Comparison of ENCODE assay signal across 18 mouse cellular contexts in the genomic region with DNA sequence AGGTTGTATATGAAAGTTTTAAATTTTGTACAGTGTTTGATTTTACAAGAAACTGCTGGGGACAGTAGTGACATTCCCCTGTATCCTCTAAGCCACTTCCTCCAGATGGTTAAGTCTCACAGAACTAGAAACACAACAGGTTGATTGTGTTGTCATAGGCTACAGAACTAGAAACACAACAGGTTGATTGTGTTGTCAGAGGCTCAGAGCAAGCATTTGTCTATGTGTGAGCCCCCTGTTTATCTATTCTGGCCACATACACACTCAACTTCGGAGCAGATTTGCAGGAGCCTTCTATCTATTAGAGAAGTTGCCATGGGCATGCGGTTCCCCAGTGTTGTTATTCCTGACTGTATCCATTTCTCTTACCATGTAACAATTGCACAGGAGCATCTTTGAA.
DNase-seq lines count a peak whose midpoint lies in the region; ATAC-seq and TF ChIP-seq lines count a peak whose summit lies in the region.
"Had no signal": no experiment of that assay in that cellular context is flagged by ENCODE, and none has a peak within 500 bp of the region (broad histone marks: within the 10 kb centered on the region; RNA-seq: fewer than 3 reads in every experiment).

No protein-coding gene starts in this region.

- no peak overlapping the region for H3K4me3 ChIP-seq in hindbrain, embryonic 13.5 days
- no peak overlapping the region for H3K4me3 ChIP-seq in hindbrain, embryonic 10.5 days
- no peak overlapping the region for H3K4me3 ChIP-seq in layer of hippocampus, adult 2 months
- H3K4me3 ChIP-seq in neural tube, embryonic 15.5 days (replicated peaks): no peak overlapping the region
- H3K4me3 ChIP-seq: embryonic facial prominence, embryonic 10.5 days; heart, embryonic 12.5 days; intestine, embryonic 15.5 days had no signal

- DNase-seq in hindbrain, embryonic 10.5 days (ENCODE audit: low spot score): no peak
- DNase-seq in layer of hippocampus, adult 2 months (ENCODE audit: low spot score in 2 of 2): no peak
- no peak for DNase-seq in layer of hippocampus, postnatal 25 days (ENCODE audit: extremely low spot score in 1 of 2, low spot score in 1 of 2)
- DNase-seq in neural tube, embryonic 10.5 days (ENCODE audit: extremely low spot score, low spot score): no peak
- DNase-seq in heart, adult 11 months: no peak
- DNase-seq: adrenal gland, postnatal 14 days; cerebellum, adult 2 months; cerebellum, postnatal 10 days; gastrocnemius, postnatal 14 days had no signal

- no peak for TF ChIP-seq CTCF in layer of hippocampus, adult 2 months (conservative IDR thresholded peaks at IDR 0.05)

- H3K27me3 ChIP-seq in hindbrain, embryonic 13.5 days: no peaks in the 10 kb centered on the region
- no peaks in the 10 kb centered on the region for H3K27me3 ChIP-seq in hindbrain, embryonic 10.5 days (ENCODE audit: insufficient read depth, poor library complexity, severe bottlenecking)
- no peaks in the 10 kb centered on the region for H3K27me3 ChIP-seq in neural tube, embryonic 15.5 days (replicated peaks)
- H3K27me3 ChIP-seq: CH12.LX; heart, embryonic 12.5 days; intestine, embryonic 15.5 days; Patski had no signal

- no peak overlapping the region for H3K9ac ChIP-seq in hindbrain, embryonic 13.5 days
- H3K9ac ChIP-seq in neural tube, embryonic 15.5 days (replicated peaks): no peak overlapping the region
- H3K9ac ChIP-seq: heart, embryonic 12.5 days; intestine, embryonic 15.5 days had no signal

- WGBS in hindbrain, embryonic 13.5 days: 47% methylated on average over 2 of the region's 2 CpGs
- 76% methylated on average over 2 of the region's 2 CpGs for WGBS in hindbrain, embryonic 10.5 days
- WGBS in neural tube, embryonic 15.5 days: 70% methylated on average over 2 of the region's 2 CpGs

- ATAC-seq in hindbrain, embryonic 13.5 days (ENCODE audit: low FRiP score): no peak
- peak; percentile 14; the same call in 1 of the 2 replicates for ATAC-seq in neural tube, embryonic 15.5 days (ENCODE audit: low FRiP score)
- ATAC-seq: activated CD4-positive, CD25-positive, alpha-beta regulatory T cell, adult 4 months; forebrain, embryonic 14.5 days; intestine, embryonic 15.5 days; Patski had no signal

- H3K27ac ChIP-seq in hindbrain, embryonic 13.5 days: 0 out of 2 replicates have a peak overlapping the region, but pooled peaks have one; percentile 13
- no peak overlapping the region for H3K27ac ChIP-seq in hindbrain, embryonic 10.5 days
- H3K27ac ChIP-seq in layer of hippocampus, adult 2 months: peak overlapping the region; percentile 78
- H3K27ac ChIP-seq in neural tube, embryonic 15.5 days (replicated peaks): peak overlapping the region; percentile 34; the same call in 1 of the 2 replicates
- H3K27ac ChIP-seq: embryonic facial prominence, embryonic 10.5 days; intestine, embryonic 15.5 days had no signal

- no peaks in the 10 kb centered on the region for H3K36me3 ChIP-seq in hindbrain, embryonic 13.5 days
- H3K36me3 ChIP-seq in hindbrain, embryonic 10.5 days: no peaks in the 10 kb centered on the region
- no peaks in the 10 kb centered on the region for H3K36me3 ChIP-seq in neural tube, embryonic 15.5 days
- H3K36me3 ChIP-seq: embryonic facial prominence, embryonic 10.5 days; heart, embryonic 12.5 days; intestine, embryonic 15.5 days had no signal

- H3K4me2 ChIP-seq in hindbrain, embryonic 13.5 days: no peak overlapping the region
- H3K4me2 ChIP-seq in neural tube, embryonic 15.5 days: no peak overlapping the region
- H3K4me2 ChIP-seq: heart, embryonic 12.5 days; intestine, embryonic 15.5 days had no signal

- peaks cover 8% of the 10 kb centered on the region; the same call in 1 of the 2 replicates for H3K4me1 ChIP-seq in hindbrain, embryonic 13.5 days (replicated peaks)
- peaks cover 19% of the 10 kb centered on the region for H3K4me1 ChIP-seq in hindbrain, embryonic 10.5 days (replicated peaks)
- H3K4me1 ChIP-seq in neural tube, embryonic 15.5 days: no peaks in the 10 kb centered on the region
- H3K4me1 ChIP-seq: intestine, embryonic 15.5 days had no signal

- H3K9me3 ChIP-seq in hindbrain, embryonic 13.5 days: no peaks in the 10 kb centered on the region
- no peaks in the 10 kb centered on the region for H3K9me3 ChIP-seq in hindbrain, embryonic 10.5 days
- H3K9me3 ChIP-seq in neural tube, embryonic 15.5 days (replicated peaks): no peaks in the 10 kb centered on the region
- H3K9me3 ChIP-seq: embryonic facial prominence, embryonic 10.5 days; heart, embryonic 12.5 days; intestine, embryonic 15.5 days had no signal
